Mouse (Mus musculus) hindbrain, embryonic 11.5 days (tissue): ENCODE measurements at regions not wholly inside any gene's neighbourhood (a gene's known extent, or its start where the extent isn't known, plus 50 kb on each side); places are given as distances from the start of the nearest gene placed in this dataset.

ENCODE experiments used
- ATAC-seq: fragments of 200-750 bp; cut with Nextera tagmentation; 2 replicates; pipeline ENCODE4 v1.8.0; 2017; ENCODE audit warnings: mild to moderate bottlenecking, moderate TSS enrichment, moderate library complexity; ENCODE audit not compliant: low FRiP score
- DNase-seq: peaks from one replicate; pipeline ENCODE4 v3.0.0-alpha.2; 2015; ENCODE audit warnings: low spot score
- H3K27ac ChIP-seq: fragments of 300-500 bp; sonication (generic); 2 replicates; pipeline ENCODE4 v1.5.1; 2014; ENCODE audit warnings: mild to moderate bottlenecking, low read depth, low read length
- H3K27me3 ChIP-seq: fragments of 300-500 bp; sonication (generic); 2 replicates; pipeline ENCODE4 v1.6.1; 2014; ENCODE audit warnings: mild to moderate bottlenecking, low read length, moderate library complexity, mixed read lengths; ENCODE audit not compliant: control insufficient read depth, insufficient read depth
- H3K36me3 ChIP-seq: fragments of 300-500 bp; sonication (generic); 2 replicates; pipeline ENCODE4 v1.6.1; 2014; ENCODE audit warnings: mild to moderate bottlenecking, low read length, moderate library complexity, mixed read lengths; ENCODE audit not compliant: control insufficient read depth, insufficient read depth
- H3K4me1 ChIP-seq: fragments of 300-500 bp; sonication (generic); replicated peaks from 2 replicates; pipeline ENCODE4 v1.6.1; 2014; ENCODE audit warnings: low read length, mixed read lengths; ENCODE audit not compliant: control insufficient read depth, insufficient read depth
- H3K4me2 ChIP-seq: fragments of 300-500 bp; sonication (generic); replicated peaks from 2 replicates; pipeline ENCODE4 v1.6.1; 2014; ENCODE audit warnings: mild to moderate bottlenecking, low read depth, low read length
- H3K4me3 ChIP-seq: fragments of 300-500 bp; sonication (generic); 2 replicates; pipeline ENCODE4 v1.5.1; 2014; ENCODE audit warnings: low read depth, low read length
- H3K9ac ChIP-seq: fragments of 300-500 bp; sonication (generic); 2 replicates; pipeline ENCODE4 v1.6.1; 2014; ENCODE audit warnings: low read depth, low read length
- H3K9me3 ChIP-seq: fragments of 300-500 bp; sonication (generic); 2 replicates; pipeline ENCODE4 v1.6.1; 2016; ENCODE audit warnings: low read length; ENCODE audit not compliant: control insufficient read depth
- WGBS: fragments of 180-500 bp; shearing (Covaris S2); extraction: QIAGEN DNeasy Blood & Tissue Kit; methylation state at CpG from one replicate; pipeline ENCODE4 v1.1.7; 2014; 5-methylcytosine and 5-hydroxymethylcytosine counted together

DNA sequence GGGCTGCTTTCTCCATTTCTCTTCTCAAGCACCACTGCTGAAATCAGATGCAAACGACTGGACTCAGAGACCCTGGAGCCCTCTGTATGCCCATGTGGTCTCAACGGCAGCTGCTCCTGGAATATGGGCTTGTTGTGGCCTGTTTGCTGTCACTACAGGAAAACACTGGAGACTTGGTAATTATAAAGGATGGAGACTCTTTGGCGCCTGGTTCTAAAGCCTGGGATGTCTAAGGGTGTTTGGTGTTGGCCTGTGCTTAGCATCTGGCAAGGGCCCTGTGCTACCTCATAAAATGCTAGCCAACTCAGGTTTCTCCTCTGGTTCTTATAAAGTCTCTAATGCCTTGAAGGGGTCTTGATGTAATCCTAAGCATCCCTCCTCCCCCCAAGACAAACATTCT lies 133.4 kb upstream of the Hs3st4 start:
- H3K4me3 ChIP-seq, result no peak overlapping the region
- no peak for DNase-seq
- H3K4me1 ChIP-seq, result no peaks in the 10 kb centered on the region
- H3K36me3 ChIP-seq, result no peaks in the 10 kb centered on the region
- no peaks in the 10 kb centered on the region for H3K27me3 ChIP-seq
- no peaks in the 10 kb centered on the region for H3K9me3 ChIP-seq
- H3K9ac ChIP-seq, result no peak overlapping the region
- H3K4me2 ChIP-seq, result no peak overlapping the region
- no peak overlapping the region for H3K27ac ChIP-seq
- no peak for ATAC-seq
- WGBS, result 65% methylated on average over 3 of the region's 3 CpGs

DNA sequence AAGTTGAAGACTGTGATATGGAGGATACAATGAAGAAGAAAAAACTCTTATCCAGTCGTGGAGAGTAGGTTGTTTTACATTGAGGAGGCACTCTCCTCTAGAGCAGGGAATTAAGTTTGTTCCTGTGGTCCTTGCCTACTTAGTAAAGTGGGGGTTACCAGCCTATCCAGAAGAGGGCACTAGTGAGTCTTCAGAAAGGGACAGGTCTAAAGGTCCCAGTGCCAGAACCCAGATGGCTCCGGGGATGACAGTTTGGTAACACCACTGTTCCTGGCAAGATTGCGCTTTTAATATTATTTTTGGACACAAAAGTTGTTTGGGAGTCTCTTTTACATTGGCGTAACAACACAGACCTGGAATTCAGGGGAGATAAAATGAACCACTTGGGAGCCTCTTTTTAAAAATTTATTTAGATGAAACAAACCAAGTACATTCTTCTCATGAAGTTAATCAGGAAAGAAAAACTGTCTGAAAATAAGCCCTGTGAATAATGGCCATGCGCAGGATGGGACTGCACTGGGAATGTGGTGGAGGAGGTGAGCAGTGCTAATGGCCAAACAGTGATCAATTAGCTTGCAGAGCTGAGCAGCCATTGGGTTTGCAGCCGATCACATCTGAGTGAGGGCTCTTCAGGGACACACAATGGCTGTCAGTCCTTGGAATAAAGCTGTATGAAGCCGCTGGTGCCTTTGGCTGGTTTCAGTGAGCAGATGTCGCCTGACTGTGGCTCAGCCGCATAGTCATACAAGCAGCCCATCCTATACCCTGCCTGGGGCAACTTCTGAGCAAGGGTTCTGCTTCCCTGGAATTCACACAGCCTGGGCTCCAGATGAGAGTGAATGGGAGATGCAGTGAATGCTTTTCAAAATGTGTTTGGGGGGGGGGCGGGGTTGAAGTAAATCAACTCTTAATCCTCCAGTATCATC lies 132.1 kb upstream of the Hs3st4 start:
- Histone ChIP-seq H3K9ac (no peak overlapping the region), H3K4me1 (no peaks in the 10 kb centered on the region), H3K27ac (no peak overlapping the region), H3K9me3 (no peaks in the 10 kb centered on the region), H3K4me2 (no peak overlapping the region), H3K27me3 (no peaks in the 10 kb centered on the region), H3K4me3 (no peak overlapping the region), H3K36me3 (no peaks in the 10 kb centered on the region)
- DNase-seq, result peak; percentile 20
- WGBS, result 80% methylated on average over 10 of the region's 10 CpGs
- ATAC-seq, result no peak

GRCm38 (mm10) chr7:123857539-123857938 lies 125.1 kb upstream of the Hs3st4 start:
- Histone ChIP-seq H3K4me3 (no peak overlapping the region), H3K36me3 (no peaks in the 10 kb centered on the region), H3K9ac (no peak overlapping the region), H3K27me3 (no peaks in the 10 kb centered on the region), H3K4me1 (no peaks in the 10 kb centered on the region), H3K27ac (no peak overlapping the region), H3K4me2 (no peak overlapping the region), H3K9me3 (no peaks in the 10 kb centered on the region)
- 80% methylated on average over 6 of the region's 6 CpGs for WGBS
- DNase-seq, result no peak
- ATAC-seq, result no peak

- 94% methylated on average over 2 of the region's 2 CpGs for WGBS
Measured at GRCm38 (mm10) chr7:123861706-123862105, 121.0 kb upstream of the Hs3st4 start.

DNA sequence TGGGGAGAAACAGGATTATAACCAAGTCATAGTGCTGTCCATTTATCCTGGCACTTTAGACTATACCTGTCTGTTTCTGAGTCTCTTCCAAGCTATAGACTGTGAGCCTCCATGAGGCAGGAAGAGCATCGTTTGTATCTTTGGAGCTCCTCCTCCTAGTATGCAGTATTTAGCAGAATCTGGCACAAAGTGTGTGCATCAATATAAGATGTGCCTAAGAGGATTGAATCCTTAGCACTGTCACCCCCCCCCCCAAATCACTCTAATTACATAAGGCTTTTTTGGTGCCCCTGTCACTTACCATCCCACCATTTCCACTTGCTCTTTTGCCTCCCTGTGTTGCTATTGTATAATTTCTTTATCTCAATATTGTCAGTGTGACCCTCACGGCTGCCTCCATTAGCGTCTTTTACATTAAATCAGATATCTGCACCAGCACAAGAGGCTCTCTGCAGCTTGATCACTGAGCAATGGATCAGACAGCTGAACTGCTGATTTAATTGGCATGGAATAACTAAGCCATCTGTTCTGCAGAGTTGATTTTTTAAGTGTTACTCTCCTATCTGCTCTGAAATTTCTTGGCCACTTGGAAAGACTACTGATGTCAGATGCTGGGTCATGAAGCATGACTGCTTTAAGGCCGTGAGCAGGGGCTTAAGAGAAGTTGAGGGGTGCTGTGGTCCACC lies 85.8 kb upstream of the Hs3st4 start:
- no peak for DNase-seq
- Histone ChIP-seq H3K4me3 (no peak overlapping the region), H3K9me3 (no peaks in the 10 kb centered on the region), H3K4me1 (no peaks in the 10 kb centered on the region), H3K4me2 (no peak overlapping the region), H3K9ac (no peak overlapping the region), H3K36me3 (no peaks in the 10 kb centered on the region), H3K27ac (no peak overlapping the region), H3K27me3 (no peaks in the 10 kb centered on the region)
- no peak for ATAC-seq
- WGBS, result 87% methylated on average over 4 of the region's 4 CpGs

More at GRCm38 (mm10) chr7:123861706-123862105, 121.0 kb upstream of the Hs3st4 start:
- H3K4me2 ChIP-seq, result no peak overlapping the region
- ATAC-seq (no peak), DNase-seq (no peak)
- no peaks in the 10 kb centered on the region for H3K9me3 ChIP-seq
- H3K36me3 ChIP-seq, result no peaks in the 10 kb centered on the region
- no peaks in the 10 kb centered on the region for H3K4me1 ChIP-seq
- no peak overlapping the region for H3K27ac ChIP-seq
- H3K4me3 ChIP-seq, result no peak overlapping the region
- no peak overlapping the region for H3K9ac ChIP-seq
- H3K27me3 ChIP-seq, result no peaks in the 10 kb centered on the region

DNA sequence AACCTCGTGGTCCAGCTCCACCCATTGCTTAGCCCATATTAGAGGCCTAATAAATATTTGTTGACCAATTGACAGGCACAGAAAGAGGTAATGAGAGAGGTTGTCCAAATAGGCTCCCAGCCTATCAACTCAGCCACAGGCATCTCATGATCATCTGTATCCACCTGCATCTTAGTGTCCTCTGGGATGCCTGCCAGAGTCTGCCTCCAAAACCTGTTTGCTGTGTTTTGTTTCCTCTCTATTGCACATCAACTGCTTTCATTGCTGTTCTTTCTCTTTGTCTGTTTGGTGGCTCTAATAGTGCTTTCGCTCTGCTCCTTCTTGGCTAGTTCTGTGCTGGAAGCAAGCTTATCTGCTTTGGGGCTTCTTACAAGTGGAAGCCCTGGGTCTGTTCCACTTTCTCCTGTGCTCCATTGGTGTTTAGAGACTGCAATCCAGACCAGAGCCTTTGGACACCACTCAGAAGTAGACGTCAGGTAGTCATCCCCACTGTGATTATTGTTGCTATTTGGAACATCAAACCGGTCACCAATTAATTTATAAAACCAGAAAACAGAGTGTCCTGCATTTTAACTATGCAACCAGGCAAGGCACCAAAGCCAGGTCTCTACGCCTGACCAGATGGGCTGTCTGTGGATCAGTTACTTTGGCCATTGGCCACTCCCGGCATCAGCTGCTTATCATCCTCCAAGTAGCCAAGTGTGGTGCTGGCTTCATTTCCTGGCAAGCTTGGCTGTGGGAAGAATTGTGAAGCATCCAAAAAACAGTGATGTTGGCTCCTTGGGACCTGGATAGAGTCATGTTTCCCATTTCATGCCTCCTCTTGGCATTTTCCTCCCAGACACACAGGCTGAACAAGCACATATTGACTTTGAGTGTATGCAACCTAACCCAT lies 74.5 kb upstream of the Hs3st4 start:
- no peak overlapping the region for H3K27ac ChIP-seq
- no peaks in the 10 kb centered on the region for H3K27me3 ChIP-seq
- H3K36me3 ChIP-seq, result no peaks in the 10 kb centered on the region
- no peak for DNase-seq
- no peak overlapping the region for H3K4me3 ChIP-seq
- no peak overlapping the region for H3K4me2 ChIP-seq
- no peak for ATAC-seq
- H3K9ac ChIP-seq, result no peak overlapping the region
- 91% methylated on average over 6 of the region's 6 CpGs for WGBS
- H3K9me3 ChIP-seq, result no peaks in the 10 kb centered on the region
- no peaks in the 10 kb centered on the region for H3K4me1 ChIP-seq

DNA sequence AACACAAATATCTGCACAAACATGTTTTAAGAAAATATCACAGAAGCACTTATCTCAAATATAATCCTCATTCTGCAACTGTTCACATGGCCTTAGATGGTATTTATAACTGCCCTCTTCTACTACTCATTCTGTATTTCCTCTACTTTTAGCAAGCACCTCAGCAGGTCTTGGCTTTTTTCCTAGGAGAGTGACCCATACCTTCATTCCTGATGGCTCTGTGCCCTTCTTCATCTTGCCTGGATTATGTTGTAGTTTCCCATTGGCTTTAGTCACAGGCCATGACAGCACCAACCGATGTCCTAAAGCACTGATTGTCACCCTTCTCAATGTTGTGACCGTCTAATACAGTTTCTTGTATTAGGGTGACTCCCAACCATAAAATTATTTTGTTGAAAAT lies 61.2 kb upstream of the Hs3st4 start:
- Histone ChIP-seq H3K9me3 (no peaks in the 10 kb centered on the region), H3K9ac (no peak overlapping the region), H3K4me1 (no peaks in the 10 kb centered on the region), H3K27me3 (no peaks in the 10 kb centered on the region), H3K36me3 (no peaks in the 10 kb centered on the region), H3K4me2 (no peak overlapping the region), H3K4me3 (no peak overlapping the region), H3K27ac (no peak overlapping the region)
- ATAC-seq, result no peak
- DNase-seq, result no peak
- 95% methylated on average over 2 of the region's 2 CpGs for WGBS

DNA sequence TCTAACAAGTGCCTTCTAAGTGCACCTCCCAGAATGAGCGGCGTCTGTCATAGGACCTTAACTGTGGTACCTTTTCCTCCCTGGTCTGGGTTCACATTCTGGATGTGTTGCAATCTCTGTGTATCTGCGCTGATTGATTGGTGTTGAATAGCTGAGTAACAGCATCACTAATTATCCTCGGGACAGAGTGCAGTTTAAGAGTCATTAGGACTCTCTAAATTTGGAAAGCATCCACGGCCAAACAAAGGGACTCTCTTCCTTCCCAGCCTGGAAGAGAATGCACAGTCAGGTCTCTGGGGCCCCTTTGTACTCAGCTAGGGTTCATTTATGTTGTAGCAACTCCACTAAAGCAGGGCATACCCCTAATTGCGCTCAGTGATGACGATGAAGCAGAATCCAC lies 50.2 kb upstream of the Hs3st4 start:
- H3K27me3 ChIP-seq, result no peaks in the 10 kb centered on the region
- WGBS, result 71% methylated on average over 7 of the region's 7 CpGs
- H3K36me3 ChIP-seq, result no peaks in the 10 kb centered on the region
- H3K27ac ChIP-seq, result no peak overlapping the region
- ATAC-seq (no peak), DNase-seq (no peak)
- no peaks in the 10 kb centered on the region for H3K9me3 ChIP-seq
- no peak overlapping the region for H3K4me3 ChIP-seq
- no peak overlapping the region for H3K4me2 ChIP-seq
- H3K4me1 ChIP-seq, result no peaks in the 10 kb centered on the region
- no peak overlapping the region for H3K9ac ChIP-seq
